Mouse (Mus musculus) CH12.LX (cell line): ENCODE results near the gene Gnaz. TPM values are rescaled to one million over a fixed set of nuclear protein-coding genes. Genes with fewer than 3 reads are reported as not detected.

Source experiments
- DNase-seq: peaks from one replicate; pipeline ENCODE4 v3.0.0-alpha.2; 2013; ENCODE audit errors: extremely low read depth
- H3K27ac ChIP-seq: 2 replicates; pipeline ENCODE4 v1.5.1; 2012; ENCODE audit warnings: low read depth, mild to moderate bottlenecking, control low read depth, moderate library complexity; ENCODE audit not compliant: insufficient read depth
- H3K27me3 ChIP-seq: replicated peaks from 2 replicates; pipeline ENCODE3; 2012; ENCODE audit warnings: inconsistent platforms
- H3K36me3 ChIP-seq, 2 experiments: replicated peaks in 1 of 2; 2 replicates each; pipeline versions ENCODE3 to v1.6.1; 2012; ENCODE audit warnings: inconsistent platforms in 1 of 2, low read length in 1 of 2, mild to moderate bottlenecking in 1 of 2, mixed read lengths in 1 of 2, moderate library complexity in 1 of 2; ENCODE audit not compliant: control insufficient read depth in 1 of 2, insufficient read depth in 1 of 2
- H3K4me1 ChIP-seq, 2 experiments: 2 replicates each; pipeline ENCODE4 v1.6.1; 2012; ENCODE audit warnings: inconsistent platforms in 1 of 2, moderate library complexity in 1 of 2; ENCODE audit not compliant: insufficient read depth in 2 of 2, control insufficient read depth in 1 of 2
- H3K4me2 ChIP-seq: 2 replicates; pipeline ENCODE4 v1.6.1; 2012; ENCODE audit warnings: low read depth, mild to moderate bottlenecking, control low read depth; ENCODE audit not compliant: poor library complexity, insufficient read depth, severe bottlenecking
- H3K4me3 ChIP-seq, 3 experiments: fragments of 150-350 bp in 1 of 3; sonication (generic) in 1 of 3; replicated peaks in 1 of 3; 2 replicates each; pipeline versions ENCODE3 to v1.5.1; 2011 to 2012; ENCODE audit warnings: low read depth in 2 of 3, low read length in 2 of 3, mild to moderate bottlenecking in 2 of 3, moderate library complexity in 2 of 3, control low read depth in 1 of 3, improper control_type of control experiment in 1 of 3, inconsistent platforms in 1 of 3, mixed read lengths in 1 of 3; ENCODE audit not compliant: poor library complexity in 1 of 3
- H3K79me2 ChIP-seq: replicated peaks from 2 replicates; pipeline ENCODE4 v1.6.1; 2012; ENCODE audit warnings: mild to moderate bottlenecking, moderate library complexity; ENCODE audit not compliant: control insufficient read depth, poor library complexity, insufficient read depth, severe bottlenecking; ENCODE audit errors: extremely low read depth
- H3K9ac ChIP-seq: 2 replicates; pipeline ENCODE4 v1.6.1; 2012; ENCODE audit warnings: low read depth, mild to moderate bottlenecking, control low read depth, moderate library complexity; ENCODE audit not compliant: insufficient read depth
- H3K9me3 ChIP-seq: replicated peaks from 2 replicates; pipeline ENCODE3; 2012; ENCODE audit warnings: low read length, inconsistent platforms, mixed read lengths
- BHLHE40 ChIP-seq: IDR thresholded peaks from 2 replicates; pipeline ENCODE4 v1.6.1; 2011; ENCODE audit warnings: mild to moderate bottlenecking, low read depth, low read length, improper control_type of control experiment
- CHD1 ChIP-seq: IDR thresholded peaks from 2 replicates; pipeline ENCODE4 v1.6.1; 2012; ENCODE audit warnings: low read depth, low read length, improper control_type of control experiment, inconsistent platforms
- CHD2 ChIP-seq: IDR thresholded peaks from 2 replicates; pipeline ENCODE4 v1.6.1; 2011; ENCODE audit warnings: low read length, improper control_type of control experiment
- CTCF ChIP-seq, 2 experiments: IDR thresholded peaks in 1 of 2; conservative IDR thresholded peaks in 1 of 2; 2 replicates each; pipeline ENCODE4 v1.5.1; 2011 to 2012; ENCODE audit warnings: low read depth in 2 of 2, low read length in 2 of 2, improper control_type of control experiment in 1 of 2, inconsistent platforms in 1 of 2, mild to moderate bottlenecking in 1 of 2, moderate library complexity in 1 of 2
- E2F4 ChIP-seq: IDR thresholded peaks from 2 replicates; pipeline ENCODE4 v1.6.1; 2011; ENCODE audit warnings: low read depth, low read length, improper control_type of control experiment; ENCODE audit not compliant: insufficient replicate concordance
- ELF1 ChIP-seq: IDR thresholded peaks from 2 replicates; pipeline ENCODE4 v1.6.1; 2014; ENCODE audit warnings: low read depth, mild to moderate bottlenecking, inconsistent platforms, low read length, improper control_type of control experiment
- EP300 ChIP-seq: IDR thresholded peaks from 2 replicates; pipeline ENCODE4 v1.6.1; 2011; ENCODE audit warnings: low read length, improper control_type of control experiment
- ETS1 ChIP-seq: conservative IDR thresholded peaks from 2 replicates; pipeline ENCODE4 v1.6.1; 2012; ENCODE audit warnings: low read depth, mild to moderate bottlenecking, inconsistent platforms, low read length, improper control_type of control experiment, moderate library complexity
- GABPA ChIP-seq: IDR thresholded peaks from 2 replicates; pipeline ENCODE4 v1.6.1; 2012; ENCODE audit warnings: low read depth, low read length, improper control_type of control experiment, inconsistent platforms; ENCODE audit not compliant: insufficient replicate concordance
- HCFC1 ChIP-seq: IDR thresholded peaks from 2 replicates; pipeline ENCODE4 v1.6.1; 2012; ENCODE audit warnings: low read depth, mild to moderate bottlenecking, inconsistent platforms, low read length, improper control_type of control experiment
- IRF4 ChIP-seq: IDR thresholded peaks from 2 replicates; pipeline ENCODE4 v1.6.1; 2014; ENCODE audit warnings: low read depth, mild to moderate bottlenecking, inconsistent platforms, low read length, improper control_type of control experiment
- JUN ChIP-seq: IDR thresholded peaks from 2 replicates; pipeline ENCODE4 v1.6.1; 2011; ENCODE audit warnings: low read depth, mild to moderate bottlenecking, low read length, improper control_type of control experiment, moderate library complexity; ENCODE audit not compliant: insufficient read depth
- JUND ChIP-seq: conservative IDR thresholded peaks from 2 replicates; pipeline ENCODE4 v1.6.1; 2011; ENCODE audit warnings: low read depth, low read length, improper control_type of control experiment
- KAT2A ChIP-seq: IDR thresholded peaks from 2 replicates; pipeline ENCODE4 v1.6.1; 2012; ENCODE audit warnings: low read length, improper control_type of control experiment, inconsistent platforms; ENCODE audit not compliant: insufficient replicate concordance
- MAFK ChIP-seq: IDR thresholded peaks from 2 replicates; pipeline ENCODE4 v1.6.1; 2011; ENCODE audit warnings: low read length, improper control_type of control experiment; ENCODE audit not compliant: insufficient replicate concordance
- MAX ChIP-seq: IDR thresholded peaks from 2 replicates; pipeline ENCODE4 v1.6.1; 2011; ENCODE audit warnings: low read length, improper control_type of control experiment
- MAZ ChIP-seq: IDR thresholded peaks from 2 replicates; pipeline ENCODE4 v1.6.1; 2012; ENCODE audit warnings: low read depth, mild to moderate bottlenecking, inconsistent platforms, low read length, improper control_type of control experiment, moderate library complexity
- MEF2A ChIP-seq: IDR thresholded peaks from 2 replicates; pipeline ENCODE4 v1.6.1; 2014; ENCODE audit warnings: low read depth, mild to moderate bottlenecking, inconsistent platforms, low read length, improper control_type of control experiment, borderline replicate concordance
- MXI1 ChIP-seq: IDR thresholded peaks from 2 replicates; pipeline ENCODE4 v1.6.1; 2011; ENCODE audit warnings: mild to moderate bottlenecking, low read depth, low read length, improper control_type of control experiment
- MYC ChIP-seq: IDR thresholded peaks from 2 replicates; pipeline ENCODE4 v1.6.1; 2011; ENCODE audit warnings: low read depth, mild to moderate bottlenecking, improper control_type of control experiment, low read length
- NELFE ChIP-seq: IDR thresholded peaks from 2 replicates; pipeline ENCODE4 v1.6.1; 2011; ENCODE audit warnings: low read depth, low read length, improper control_type of control experiment
- NRF1 ChIP-seq: IDR thresholded peaks from 2 replicates; pipeline ENCODE4 v1.6.1; 2014; ENCODE audit warnings: low read depth, mild to moderate bottlenecking, inconsistent platforms, low read length, improper control_type of control experiment, moderate library complexity
- PAX5 ChIP-seq: IDR thresholded peaks from 2 replicates; pipeline ENCODE4 v1.6.1; 2012; ENCODE audit warnings: low read length, inconsistent platforms, mixed read lengths
- POLR2A ChIP-seq: IDR thresholded peaks from 2 replicates; pipeline ENCODE4 v1.6.1; 2011; ENCODE audit warnings: low read depth, mild to moderate bottlenecking, improper control_type of control experiment, low read length
- POLR2AphosphoS2 ChIP-seq: IDR thresholded peaks from 2 replicates; pipeline ENCODE4 v1.6.1; 2011; ENCODE audit warnings: low read depth, low read length, improper control_type of control experiment
- RAD21 ChIP-seq: IDR thresholded peaks from 2 replicates; pipeline ENCODE4 v1.6.1; 2011; ENCODE audit warnings: low read depth, mild to moderate bottlenecking, low read length, improper control_type of control experiment, moderate library complexity
- RCOR1 ChIP-seq: conservative IDR thresholded peaks from 2 replicates; pipeline ENCODE4 v1.6.1; 2012; ENCODE audit warnings: low read depth, mild to moderate bottlenecking, inconsistent platforms, low read length, improper control_type of control experiment
- SIN3A ChIP-seq: IDR thresholded peaks from 2 replicates; pipeline ENCODE4 v1.6.1; 2012; ENCODE audit warnings: low read length, improper control_type of control experiment, inconsistent platforms
- SMC3 ChIP-seq: IDR thresholded peaks from 2 replicates; pipeline ENCODE4 v1.6.1; 2011; ENCODE audit warnings: low read depth, low read length, improper control_type of control experiment
- TBP ChIP-seq: conservative IDR thresholded peaks from 2 replicates; pipeline ENCODE4 v1.6.1; 2011; ENCODE audit warnings: low read depth, low read length, improper control_type of control experiment
- TCF12 ChIP-seq: IDR thresholded peaks from 2 replicates; pipeline ENCODE4 v1.6.1; 2014; ENCODE audit warnings: low read depth, mild to moderate bottlenecking, inconsistent platforms, low read length, improper control_type of control experiment
- UBTF ChIP-seq: IDR thresholded peaks from 2 replicates; pipeline ENCODE4 v1.6.1; 2012; ENCODE audit warnings: low read depth, mild to moderate bottlenecking, inconsistent platforms, low read length, improper control_type of control experiment, moderate library complexity
- USF1 ChIP-seq: IDR thresholded peaks from 2 replicates; pipeline ENCODE4 v1.6.1; 2014; ENCODE audit warnings: low read depth, mild to moderate bottlenecking, inconsistent platforms, low read length, improper control_type of control experiment
- USF2 ChIP-seq: conservative IDR thresholded peaks from 2 replicates; pipeline ENCODE4 v1.6.1; 2011; ENCODE audit warnings: low read depth, low read length, improper control_type of control experiment
- ZC3H11A ChIP-seq: IDR thresholded peaks from 2 replicates; pipeline ENCODE4 v1.6.1; 2012; ENCODE audit warnings: low read depth, mild to moderate bottlenecking, inconsistent platforms, low read length, improper control_type of control experiment
- ZKSCAN1 ChIP-seq: IDR thresholded peaks from 2 replicates; pipeline ENCODE4 v1.6.1; 2012; ENCODE audit warnings: low read depth, inconsistent platforms, low read length, improper control_type of control experiment, borderline replicate concordance
- ZMIZ1 ChIP-seq: IDR thresholded peaks from 2 replicates; pipeline ENCODE4 v1.6.1; 2012; ENCODE audit warnings: low read depth, mild to moderate bottlenecking, inconsistent platforms, low read length, improper control_type of control experiment
- ZNF384 ChIP-seq: IDR thresholded peaks from 2 replicates; pipeline ENCODE4 v1.6.1; 2012; ENCODE audit warnings: low read depth, low read length, improper control_type of control experiment, inconsistent platforms
- dilution Hi-C: fragments of 300-500 bp; cut with MboI; formaldehyde crosslinking; loops from 2 replicates; pipeline ENCODE4 v1.14.3; 2020; ENCODE audit warnings: low sequenced_read_pairs; ENCODE audit not compliant: extremely low pct_unique_long_range_greater_than_20kb, extremely low pct_ligation_motif_present
- in situ Hi-C: fragments of 300-500 bp; cut with MboI; formaldehyde crosslinking; loops from 3 replicates; pipeline ENCODE4 v1.14.3; 2019; ENCODE audit warnings: low sequenced_read_pairs, low pct_ligation_motif_present, low pct_unique_long_range_greater_than_20kb, mixed read lengths
- polyA plus RNA-seq: library from polyadenylated mRNA; unstranded; fragments of >175 nt; gene quantifications from 2 replicates; pipeline ENCODE4 v1.2.1, GENCODE M21; 2012; ENCODE audit warnings: low read depth; ENCODE audit not compliant: insufficient read length
- total RNA-seq, 2 experiments: library from RNA; depleted of rRNA; stranded (reverse); fragments of 300-350 nt in 1 of 2; fragments of >200 nt in 1 of 2; gene quantifications; 2 replicates each; pipeline ENCODE4 v1.2.3; 2012 to 2014

Gene Gnaz
- total RNA-seq (2012; rRNA removed) (36.9 and 49.9 TPM in 2 replicates), total RNA-seq (2014; rRNA removed) (4.3 and 5.5 TPM in 2 replicates), polyA plus RNA-seq (2.7 TPM in 2 replicates)

DNA sequence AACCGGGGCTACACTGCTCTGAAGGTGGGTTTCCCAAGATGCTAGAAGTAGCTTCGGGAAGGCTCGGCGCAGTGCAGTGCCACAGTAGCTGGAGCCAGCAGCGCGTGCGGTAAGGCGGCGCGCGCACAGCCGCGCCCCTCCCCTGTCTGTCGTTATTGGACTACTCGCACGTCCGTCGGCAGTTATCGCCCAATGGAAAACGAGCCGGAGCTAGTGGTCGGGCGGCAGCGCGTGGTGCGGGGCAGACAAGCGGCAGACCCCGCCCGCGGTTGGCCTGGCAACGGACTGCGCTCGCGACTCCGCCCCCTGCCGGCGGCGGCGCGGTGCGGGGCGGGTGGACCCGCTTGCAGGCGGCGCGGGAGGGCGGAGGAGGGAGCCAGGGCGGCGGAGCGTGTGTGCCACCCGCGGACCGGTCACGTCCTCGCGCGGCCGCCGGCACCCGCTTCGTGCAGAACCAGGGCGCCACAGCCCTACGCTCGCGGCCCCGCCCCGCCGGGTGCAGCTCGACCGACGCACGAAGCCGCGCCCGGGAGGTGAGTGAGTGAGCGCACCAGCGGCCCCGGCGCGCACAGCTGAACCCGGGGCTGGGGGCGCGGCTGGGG lies at the start of gene Gnaz:
Gene Gnaz (plus strand): TSS at position 328 of the 602 bp plus-strand sequence.
- no peaks in the 10 kb centered on the region for H3K36me3 ChIP-seq
- in situ Hi-C loops = no loop called here
- peak; percentile 92 for DNase-seq
- peak within 1 kb of the TSS; percentile 53 for H3K9ac ChIP-seq
- peak within 1 kb of the TSS; percentile 25; the same call in 1 of the 2 replicates for H3K27ac ChIP-seq
- H3K79me2 ChIP-seq = peaks cover 32% of the 10 kb centered on the region
- peaks cover 4% of the 10 kb centered on the region for H3K9me3 ChIP-seq
- TF ChIP-seq PAX5 (no peak), CTCF (conservative IDR thresholded peaks at IDR 0.05 in 1 of 2, IDR thresholded peaks at IDR 0.05 in 1 of 2; ENCODE audit: low read depth in 2 of 2, low read length in 2 of 2) (peak in 1 of 2 experiments; percentile 37; a peak in 2 of 4 replicates), CHD1 (no peak), MYC (peak; percentile 59; the same call in 1 of the 2 replicates), SMC3 (no peak), POLR2A (peak; percentile 58), JUN (no peak), MXI1 (peak; percentile 92), UBTF (no peak), MAZ (no peak), ZNF384 (no peak), NELFE (0 out of 2 replicates have a peak, but pooled peaks have one; percentile 22), E2F4 (0 out of 2 replicates have a peak, but pooled peaks have one; percentile 57), EP300 (no peak), TCF12 (peak; percentile 50), POLR2AphosphoS2 (no peak), BHLHE40 (peak; percentile 57), MEF2A (0 out of 2 replicates have a peak, but pooled peaks have one; percentile 45), CHD2 (peak; percentile 91), TBP (no peak), HCFC1 (peak; percentile 46; the same call in 1 of the 2 replicates), USF2 (no peak), ZMIZ1 (no peak), ZC3H11A (no peak), KAT2A (no peak), USF1 (no peak; the same call in 1 of the 2 replicates), MAX (peak; percentile 94), NRF1 (peak; percentile 83), SIN3A (no peak), GABPA (no peak), RAD21 (no peak), ZKSCAN1 (no peak), MAFK (no peak), JUND (no peak), IRF4 (no peak; the same call in 1 of the 2 replicates), RCOR1 (no peak), ELF1 (peak; percentile 47; the same call in 1 of the 2 replicates), ETS1 (no peak)
- H3K4me1 ChIP-seq = peaks cover 35 to 74% of the 10 kb centered on the region in 2 experiments
- peak within 1 kb of the TSS; percentile 88 for H3K4me2 ChIP-seq
- H3K4me3 ChIP-seq = peak within 1 kb of the TSS; percentile 40 to 89 (median 57)
- dilution Hi-C loops = no loop called here
- peaks cover 8% of the 10 kb centered on the region for H3K27me3 ChIP-seq
